Mouse (Mus musculus) myocyte (in vitro differentiated cells): ENCODE data around the gene Prex1.

Source experiments
- MAX ChIP-seq: IDR thresholded peaks from one replicate; pipeline ENCODE4 v1.6.1; 2011; ENCODE audit warnings: low read depth, mild to moderate bottlenecking, control low read depth
- MYOD1 ChIP-seq, 3 experiments: IDR thresholded peaks; one replicate each; pipeline ENCODE4 v1.6.1; 2011; ENCODE audit warnings: control low read depth in 2 of 3, low read depth in 2 of 3, mild to moderate bottlenecking in 2 of 3, moderate library complexity in 1 of 3; ENCODE audit not compliant: insufficient read length in 2 of 3, control insufficient read depth in 1 of 3
- MYOG ChIP-seq, 3 experiments: IDR thresholded peaks; one replicate each; pipeline ENCODE4 v1.6.1; 2011; ENCODE audit warnings: control low read depth in 2 of 3, low read depth in 2 of 3, mild to moderate bottlenecking in 2 of 3; ENCODE audit not compliant: insufficient read length in 2 of 3, control insufficient read depth in 1 of 3, insufficient read depth in 1 of 3
- POLR2A ChIP-seq: IDR thresholded peaks from one replicate; pipeline ENCODE4 v1.6.1; 2011; ENCODE audit warnings: low read depth, mild to moderate bottlenecking, control low read depth, moderate library complexity; ENCODE audit not compliant: insufficient read length
- SRF ChIP-seq: IDR thresholded peaks from one replicate; pipeline ENCODE4 v1.6.1; 2011; ENCODE audit warnings: low read depth; ENCODE audit not compliant: control insufficient read depth, insufficient read length
- TCF12 ChIP-seq: IDR thresholded peaks from one replicate; pipeline ENCODE4 v1.6.1; 2011; ENCODE audit warnings: mild to moderate bottlenecking, control low read depth; ENCODE audit not compliant: poor library complexity, insufficient read depth, severe bottlenecking
- TCF3 ChIP-seq: IDR thresholded peaks from one replicate; pipeline ENCODE4 v1.6.1; 2011; ENCODE audit warnings: low read depth, control low read depth; ENCODE audit not compliant: insufficient read length
- USF1 ChIP-seq: IDR thresholded peaks from one replicate; pipeline ENCODE4 v1.6.1; 2011; ENCODE audit warnings: low read depth, mild to moderate bottlenecking, control low read depth, moderate library complexity

GRCm38 (mm10) chr2:166708304-166708703 is 5.3 kb downstream of the Prex1 start:
- TF ChIP-seq POLR2A (no peak), MYOG (IDR thresholded peaks at IDR 0.05; ENCODE audit: control insufficient read depth in 1 of 3, insufficient read depth in 1 of 3, insufficient read length in 2 of 3, low read depth in 2 of 3) (no peak), TCF3 (no peak), TCF12 (no peak), MAX (no peak), MYOD1 (IDR thresholded peaks at IDR 0.05; ENCODE audit: control insufficient read depth in 1 of 3, insufficient read length in 2 of 3, low read depth in 2 of 3) (no peak), USF1 (no peak), SRF (no peak)
